Mouse (Mus musculus) spleen, adult 2 months (tissue): Measurements from ENCODE around the gene Vezt. TPM values are rescaled to one million over a fixed set of nuclear protein-coding genes. Genes with fewer than 3 reads are reported as not detected.

Source experiments
- DNase-seq, 2 experiments: peaks; one replicate each; pipeline versions ENCODE4 v3.0.0 to v3.0.0-alpha.2; 2012 to 2021; ENCODE audit warnings: low spot score in 2 of 2, low read depth in 1 of 2
- H3K27ac ChIP-seq: fragments of 200-500 bp; 2 replicates; pipeline ENCODE4 v1.5.1; 2012; ENCODE audit warnings: low read length, inconsistent platforms; ENCODE audit not compliant: insufficient read depth
- H3K27me3 ChIP-seq: fragments of 200-500 bp; 2 replicates; pipeline ENCODE4 v1.6.1; 2012; ENCODE audit warnings: mild to moderate bottlenecking, moderate library complexity, low read length, inconsistent platforms; ENCODE audit not compliant: control insufficient read depth, insufficient read depth
- H3K36me3 ChIP-seq: fragments of 200-500 bp; 2 replicates; pipeline ENCODE4 v1.6.1; 2012; ENCODE audit warnings: mild to moderate bottlenecking, low read length, inconsistent platforms; ENCODE audit not compliant: control insufficient read depth, insufficient read depth
- H3K4me1 ChIP-seq: fragments of 200-500 bp; 2 replicates; pipeline ENCODE4 v1.6.1; 2011; ENCODE audit warnings: inconsistent platforms; ENCODE audit not compliant: control insufficient read depth, insufficient read depth, insufficient read length
- H3K4me3 ChIP-seq: fragments of 200-500 bp; 2 replicates; pipeline ENCODE4 v1.5.1; 2011; ENCODE audit warnings: mild to moderate bottlenecking, inconsistent platforms; ENCODE audit not compliant: insufficient read depth, insufficient read length; ENCODE audit errors: extremely low read depth
- CTCF ChIP-seq: fragments of 200-500 bp; IDR thresholded peaks from 2 replicates; pipeline ENCODE4 v1.5.1; 2011; ENCODE audit warnings: mild to moderate bottlenecking, inconsistent platforms; ENCODE audit not compliant: insufficient read depth, insufficient read length, insufficient replicate concordance; ENCODE audit errors: extremely low read depth
- POLR2A ChIP-seq: fragments of 200-500 bp; IDR thresholded peaks from 2 replicates; pipeline ENCODE4 v1.6.1; 2011; ENCODE audit warnings: low read depth, low read length, inconsistent platforms
- WGBS: fragments of 180-500 bp; shearing (Covaris S2); methylation state at CpG from one replicate; pipeline ENCODE4 v1.1.7; 2018; 5-methylcytosine and 5-hydroxymethylcytosine counted together
- polyA plus RNA-seq: library from polyadenylated mRNA; depleted of rRNA; stranded (reverse); fragments of >200 nt; gene quantifications from 2 replicates; pipeline ENCODE4 v1.2.3, GENCODE M21; 2012

The Vezt gene
- polyA plus RNA-seq, 1 experiment: 4.8 TPM

GRCm38 (mm10) chr10:94071641-94072040, 36.0 kb upstream of the Vezt start:
- WGBS: 91% methylated on average over 7 of the region's 7 CpGs
- Histone ChIP-seq H3K27ac (no peak overlapping the region), H3K36me3 (peaks cover 2% of the 10 kb centered on the region; the same call in 1 of the 2 replicates), H3K4me1 (no peaks in the 10 kb centered on the region), H3K27me3 (no peaks in the 10 kb centered on the region), H3K4me3 (no peak overlapping the region)
- no peak for DNase-seq
- TF ChIP-seq POLR2A: no peak
- no peak for TF ChIP-seq CTCF

- no peak for TF ChIP-seq CTCF
- Histone ChIP-seq H3K27me3 (no peaks in the 10 kb centered on the region), H3K27ac (no peak overlapping the region; the same call in 1 of the 2 replicates), H3K4me3 (no peak overlapping the region), H3K4me1 (no peaks in the 10 kb centered on the region; the same call in 1 of the 2 replicates), H3K36me3 (no peaks in the 10 kb centered on the region)
- no peak for DNase-seq
- 89% methylated on average over 5 of the region's 5 CpGs for WGBS
Measured at GRCm38 (mm10) chr10:94068701-94069100, 33.1 kb upstream of the Vezt start.

DNA sequence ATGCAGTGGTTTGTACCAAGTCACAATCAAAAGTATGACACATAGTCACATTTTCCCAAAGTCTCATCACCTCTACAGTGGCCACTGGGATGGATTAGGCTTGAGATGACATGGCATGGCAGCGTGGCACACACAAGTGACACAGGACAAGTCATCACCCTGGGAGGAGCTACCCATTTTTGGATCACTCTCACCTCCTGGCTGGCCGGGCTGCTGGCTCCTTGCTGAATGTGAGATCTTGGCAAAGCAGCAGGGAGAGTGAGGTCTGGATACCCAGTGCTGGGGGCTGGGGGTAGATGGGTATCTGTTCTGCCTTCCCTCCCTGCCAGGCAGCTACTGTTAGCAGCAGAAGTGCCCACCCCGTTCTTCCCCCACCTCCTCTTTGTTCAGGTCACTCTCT, 31.3 kb upstream of the Vezt start:
- TF ChIP-seq CTCF: no peak
- no peak for TF ChIP-seq POLR2A
- Histone ChIP-seq H3K4me1 (no peaks in the 10 kb centered on the region; the same call in 1 of the 2 replicates), H3K27ac (no peak overlapping the region), H3K27me3 (no peaks in the 10 kb centered on the region), H3K4me3 (no peak overlapping the region), H3K36me3 (no peaks in the 10 kb centered on the region)
- DNase-seq: no peak
- WGBS: 87% methylated on average over 3 of the region's 3 CpGs

- no peaks in the 10 kb centered on the region; the same call in 1 of the 2 replicates for H3K4me1 ChIP-seq
- WGBS: 86% methylated on average over 5 of the region's 5 CpGs
Measured at GRCm38 (mm10) chr10:94062357-94062756, 26.7 kb upstream of the Vezt start.

GRCm38 (mm10) chr10:94060190-94060589, 24.6 kb upstream of the Vezt start:
- H3K4me1 ChIP-seq: no peaks in the 10 kb centered on the region; the same call in 1 of the 2 replicates
- H3K36me3 ChIP-seq: no peaks in the 10 kb centered on the region
- WGBS: 41% methylated on average over 8 of the region's 8 CpGs
- no peaks in the 10 kb centered on the region for H3K27me3 ChIP-seq
- no peak for DNase-seq
- H3K4me3 ChIP-seq: no peak overlapping the region
- TF ChIP-seq POLR2A: no peak
- no peak for TF ChIP-seq CTCF
- H3K27ac ChIP-seq: no peak overlapping the region

More at GRCm38 (mm10) chr10:94062357-94062756, 26.7 kb upstream of the Vezt start:
- TF ChIP-seq CTCF (no peak), POLR2A (no peak)
- Histone ChIP-seq H3K36me3 (no peaks in the 10 kb centered on the region), H3K4me3 (no peak overlapping the region), H3K27ac (no peak overlapping the region), H3K27me3 (no peaks in the 10 kb centered on the region)
- DNase-seq: no peak

DNA sequence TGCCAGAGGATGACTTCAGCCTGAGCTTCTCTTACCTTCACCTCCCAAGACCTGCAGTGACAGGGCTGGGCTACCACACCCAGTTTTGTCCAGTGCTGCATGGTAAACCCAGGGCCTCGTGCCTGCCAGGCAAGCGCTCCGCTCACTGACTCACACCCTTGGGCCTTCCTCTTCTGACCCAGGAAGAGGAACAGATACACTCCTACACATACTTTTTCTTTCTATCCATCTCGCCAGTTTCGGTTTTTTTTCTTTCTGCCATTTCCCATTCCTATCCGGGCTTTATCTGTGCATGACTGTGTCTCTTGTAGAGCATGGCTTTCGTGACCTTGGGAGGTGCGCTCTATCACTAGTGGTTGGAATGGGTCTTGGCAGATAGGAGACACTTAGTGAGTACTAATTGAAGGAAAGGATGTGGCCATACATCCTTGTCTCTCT, 24.0 kb upstream of the Vezt start:
- H3K27me3 ChIP-seq: no peaks in the 10 kb centered on the region
- H3K4me1 ChIP-seq: no peaks in the 10 kb centered on the region; the same call in 1 of the 2 replicates
- TF ChIP-seq CTCF: no peak
- no peaks in the 10 kb centered on the region for H3K36me3 ChIP-seq
- DNase-seq: no peak
- 70% methylated on average over 8 of the region's 8 CpGs for WGBS
- H3K27ac ChIP-seq: no peak overlapping the region
- H3K4me3 ChIP-seq: no peak overlapping the region

GRCm38 (mm10) chr10:94056487-94056886, 20.9 kb upstream of the Vezt start:
- Histone ChIP-seq H3K27ac (no peak overlapping the region), H3K4me1 (no peaks in the 10 kb centered on the region; the same call in 1 of the 2 replicates), H3K36me3 (no peaks in the 10 kb centered on the region), H3K4me3 (no peak overlapping the region), H3K27me3 (no peaks in the 10 kb centered on the region)
- TF ChIP-seq CTCF (no peak), POLR2A (no peak)
- no peak for DNase-seq
- 88% methylated on average over 6 of the region's 6 CpGs for WGBS
